Mouse (Mus musculus) liver, embryonic 14.5 days (tissue): Measurements from ENCODE around the gene Foxp2. TPM values are rescaled to one million over a fixed set of nuclear protein-coding genes. Genes with fewer than 3 reads are reported as not detected.
A peak's percentile ranks its signal among the peaks of the same experiment; 100 is the strongest.

ENCODE experiments used
- ATAC-seq: fragments of 200-750 bp; cut with Nextera tagmentation; 2 replicates; pipeline ENCODE4 v1.8.0; 2017; ENCODE audit warnings: moderate number of reproducible peaks, mild to moderate bottlenecking, moderate library complexity; ENCODE audit not compliant: insufficient read depth
- DNase-seq, 3 experiments: peaks; one replicate each; pipeline ENCODE4 v3.0.0-alpha.2; 2012 to 2013; ENCODE audit warnings: low read depth in 3 of 3, low spot score in 3 of 3
- H3K27ac ChIP-seq: fragments of 300-500 bp; sonication (generic); 2 replicates; pipeline ENCODE4 v1.5.1; 2014; ENCODE audit warnings: moderate library complexity, mild to moderate bottlenecking, control low read depth, inconsistent platforms
- H3K27me3 ChIP-seq: fragments of 300-500 bp; sonication (generic); 2 replicates; pipeline ENCODE4 v1.6.1; 2014; ENCODE audit warnings: mild to moderate bottlenecking, low read length, moderate library complexity; ENCODE audit not compliant: control insufficient read depth, insufficient read depth
- H3K36me3 ChIP-seq: fragments of 300-500 bp; sonication (generic); replicated peaks from 2 replicates; pipeline ENCODE4 v1.6.1; 2014; ENCODE audit warnings: low read depth; ENCODE audit not compliant: control insufficient read depth, insufficient read depth
- H3K4me1 ChIP-seq, 2 experiments: fragments of 200-500 bp in 1 of 2; fragments of 300-500 bp in 1 of 2; sonication (generic) in 1 of 2; replicated peaks; 2 replicates each; pipeline ENCODE4 v1.6.1; 2012 to 2014; ENCODE audit warnings: antibody characterized with exemption in 1 of 2, inconsistent platforms in 1 of 2, low read length in 1 of 2; ENCODE audit not compliant: control insufficient read depth in 2 of 2, insufficient read depth in 2 of 2
- H3K4me2 ChIP-seq: fragments of 300-500 bp; sonication (generic); 2 replicates; pipeline ENCODE4 v1.6.1; 2014; ENCODE audit warnings: low read depth, mild to moderate bottlenecking, control low read depth, moderate library complexity
- H3K4me3 ChIP-seq, 2 experiments: fragments of 200-500 bp in 1 of 2; fragments of 300-500 bp in 1 of 2; sonication (generic) in 1 of 2; 2 replicates each; pipeline ENCODE4 v1.5.1; 2012 to 2014; ENCODE audit warnings: low read depth in 2 of 2, low read length in 2 of 2, mild to moderate bottlenecking in 2 of 2, control low read depth in 1 of 2, inconsistent platforms in 1 of 2, moderate library complexity in 1 of 2; ENCODE audit not compliant: insufficient read depth in 1 of 2
- H3K9ac ChIP-seq: fragments of 300-500 bp; sonication (generic); replicated peaks from 2 replicates; pipeline ENCODE4 v1.6.1; 2014; ENCODE audit warnings: mild to moderate bottlenecking, control low read depth, moderate library complexity
- H3K9me3 ChIP-seq: fragments of 300-500 bp; sonication (generic); 2 replicates; pipeline ENCODE4 v1.6.1; 2016; ENCODE audit warnings: low read length, mixed read lengths; ENCODE audit not compliant: control insufficient read depth
- CTCF ChIP-seq: IDR thresholded peaks from 2 replicates; pipeline ENCODE4 v1.5.1; 2016; ENCODE audit warnings: antibody characterized with exemption, low read depth, control low read depth
- EP300 ChIP-seq: IDR thresholded peaks from 2 replicates; pipeline ENCODE4 v1.6.1; 2016; ENCODE audit warnings: antibody characterized with exemption, low read depth
- WGBS: fragments of 180-500 bp; shearing (Covaris S2); extraction: QIAGEN DNeasy Blood & Tissue Kit; methylation state at CpG from one replicate; pipeline ENCODE4 v1.1.7; 2014; ENCODE audit not compliant: insufficient replicate concordance; 5-methylcytosine and 5-hydroxymethylcytosine counted together
- polyA plus RNA-seq, 2 experiments: library from polyadenylated mRNA; depleted of rRNA in 1 of 2; stranded (reverse) in 1 of 2; unstranded in 1 of 2; fragments of >200 nt; fragmentation: Nextera tagmentation in 1 of 2; extraction: Ambion mirVana in 1 of 2; gene quantifications; 2 replicates each; pipeline versions ENCODE4 v1.2.1 to v1.2.3; 2012 to 2014

Gene Foxp2
- polyA plus RNA-seq, 2 experiments: 0.27 to 0.28 TPM

GRCm38 (mm10) chr6:14952731-14953130, 51.6 kb downstream of the Foxp2 start:
- Histone ChIP-seq H3K4me3 (no peak overlapping the region), H3K4me1 (no peaks in the 10 kb centered on the region), H3K4me2 (no peak overlapping the region), H3K27me3 (no peaks in the 10 kb centered on the region), H3K36me3 (no peaks in the 10 kb centered on the region), H3K9me3 (no peaks in the 10 kb centered on the region), H3K27ac (no peak overlapping the region), H3K9ac (no peak overlapping the region)
- no peak for DNase-seq
- TF ChIP-seq EP300: no peak
- TF ChIP-seq CTCF: no peak
- WGBS: 61% methylated on average over 4 of the region's 4 CpGs
- ATAC-seq: no peak

GRCm38 (mm10) chr6:14977042-14977441, 75.9 kb downstream of the Foxp2 start:
- H3K9me3 ChIP-seq: no peaks in the 10 kb centered on the region
- no peak overlapping the region for H3K9ac ChIP-seq
- H3K27me3 ChIP-seq: no peaks in the 10 kb centered on the region
- 57% methylated on average over 3 of the region's 3 CpGs for WGBS
- no peaks in the 10 kb centered on the region for H3K36me3 ChIP-seq
- TF ChIP-seq EP300: no peak
- TF ChIP-seq CTCF: no peak
- no peak overlapping the region for H3K27ac ChIP-seq
- no peaks in the 10 kb centered on the region for H3K4me1 ChIP-seq
- ATAC-seq (no peak), DNase-seq (no peak)
- no peak overlapping the region for H3K4me3 ChIP-seq
- H3K4me2 ChIP-seq: no peak overlapping the region

GRCm38 (mm10) chr6:14978201-14978600, 77.1 kb downstream of the Foxp2 start:
- ATAC-seq: no peak
- Histone ChIP-seq H3K27me3 (no peaks in the 10 kb centered on the region), H3K9ac (no peak overlapping the region), H3K4me2 (no peak overlapping the region), H3K4me1 (no peaks in the 10 kb centered on the region), H3K9me3 (no peaks in the 10 kb centered on the region), H3K4me3 (no peak overlapping the region), H3K27ac (no peak overlapping the region), H3K36me3 (no peaks in the 10 kb centered on the region)
- TF ChIP-seq EP300 (no peak), CTCF (no peak)
- DNase-seq: no peak
- WGBS: 70% methylated on average over 5 of the region's 5 CpGs

- TF ChIP-seq EP300: no peak
- no peak for TF ChIP-seq CTCF
- Histone ChIP-seq H3K4me2 (no peak overlapping the region), H3K4me1 (no peaks in the 10 kb centered on the region), H3K27ac (no peak overlapping the region), H3K9ac (no peak overlapping the region), H3K9me3 (no peaks in the 10 kb centered on the region), H3K27me3 (no peaks in the 10 kb centered on the region), H3K36me3 (no peaks in the 10 kb centered on the region), H3K4me3 (no peak overlapping the region)
- WGBS: 59% methylated on average over 1 of the region's 1 CpGs
- DNase-seq: no peak
- no peak for ATAC-seq
Observed at GRCm38 (mm10) chr6:15008113-15008512, 107.0 kb downstream of the Foxp2 start.

GRCm38 (mm10) chr6:15028488-15028887, 127.3 kb downstream of the Foxp2 start:
- TF ChIP-seq EP300 (peak; percentile 17; the same call in 1 of the 2 replicates), CTCF (no peak)
- peaks cover 4 to 6% of the 10 kb centered on the region in 2 experiments for H3K4me1 ChIP-seq

More at GRCm38 (mm10) chr6:15028488-15028887, 127.3 kb downstream of the Foxp2 start:
- no peaks in the 10 kb centered on the region for H3K9me3 ChIP-seq
- no peak overlapping the region for H3K27ac ChIP-seq
- no peaks in the 10 kb centered on the region for H3K27me3 ChIP-seq
- DNase-seq: no peak
- WGBS: 26% methylated on average over 3 of the region's 3 CpGs
- no peak overlapping the region for H3K4me3 ChIP-seq
- no peak overlapping the region for H3K9ac ChIP-seq
- H3K36me3 ChIP-seq: no peaks in the 10 kb centered on the region
- H3K4me2 ChIP-seq: no peak overlapping the region
- peak; percentile 47; the same call in 1 of the 2 replicates for ATAC-seq
